ENCODE assay signal across 8 mouse cellular contexts in genomic region chr9:111271434-111272160, GRCm38 (mm10). TPM values are rescaled to one million over a fixed set of nuclear protein-coding genes. Genes with fewer than 3 reads are reported as not detected.
DNase-seq lines count a peak whose midpoint lies in the region; ATAC-seq and TF ChIP-seq lines count a peak whose summit lies in the region.

Gene Mlh1, minus strand, starts transcription at chr9:111271791.
Gene Epm2aip1, plus strand, starts transcription at chr9:111271929.

- H3K27me3 ChIP-seq in ES-Bruce4 (ENCODE audit: control insufficient read depth, insufficient read depth, low read length, poor library complexity, severe bottlenecking): no peaks in the 10 kb centered on the region
- H3K27me3 ChIP-seq in forebrain, embryonic 13.5 days: no peaks in the 10 kb centered on the region
- H3K27me3 ChIP-seq in liver, postnatal 0 days (ENCODE audit: insufficient read depth, low read length): no peaks in the 10 kb centered on the region
- H3K27me3 ChIP-seq in neural tube, embryonic 14.5 days (ENCODE audit: control insufficient read depth, insufficient read depth, low read length): no peaks in the 10 kb centered on the region

- peaks cover 28% of the 10 kb centered on the region for H3K36me3 ChIP-seq in ES-Bruce4 (ENCODE audit: control insufficient read depth, insufficient read depth, low read length, poor library complexity, severe bottlenecking)
- H3K36me3 ChIP-seq in forebrain, embryonic 13.5 days (ENCODE audit: poor library complexity, severe bottlenecking): peaks cover 25% of the 10 kb centered on the region
- H3K36me3 ChIP-seq in liver, postnatal 0 days (replicated peaks; ENCODE audit: insufficient read depth, low read length): peaks cover 26% of the 10 kb centered on the region
- peaks cover 4% of the 10 kb centered on the region; the same call in 1 of the 2 replicates for H3K36me3 ChIP-seq in neural tube, embryonic 14.5 days (ENCODE audit: control insufficient read depth, insufficient read depth, low read length)

- H3K4me2 ChIP-seq in forebrain, embryonic 13.5 days: peak within 1 kb of the TSS; percentile 96
- H3K4me2 ChIP-seq in liver, postnatal 0 days (ENCODE audit: low read depth, low read length): peak within 1 kb of the TSS; percentile 82
- H3K4me2 ChIP-seq in neural tube, embryonic 14.5 days (ENCODE audit: low read depth, low read length): peak within 1 kb of the TSS; percentile 79

- no peak for TF ChIP-seq CTCF in ES-Bruce4 (IDR thresholded peaks at IDR 0.05; ENCODE audit: low read depth, low read length)
- TF ChIP-seq CTCF in liver, postnatal 0 days (IDR thresholded peaks at IDR 0.05; ENCODE audit: low read depth): 0 out of 2 replicates have a peak, but pooled peaks have one; percentile 14

- no peaks in the 10 kb centered on the region for H3K4me1 ChIP-seq in ES-Bruce4 (ENCODE audit: control insufficient read depth, insufficient read depth, low read length)
- H3K4me1 ChIP-seq in forebrain, embryonic 13.5 days: peaks cover 53% of the 10 kb centered on the region
- peaks cover 35% of the 10 kb centered on the region for H3K4me1 ChIP-seq in liver, postnatal 0 days (ENCODE audit: insufficient read depth)
- peaks cover 45% of the 10 kb centered on the region for H3K4me1 ChIP-seq in neural tube, embryonic 14.5 days (ENCODE audit: control insufficient read depth, insufficient read depth, low read length)

- intact Hi-C loops in heart, postnatal 10 days (cut with DNase I): no loop called here

- H3K27ac ChIP-seq in ES-Bruce4 (ENCODE audit: insufficient read depth, low read length): peak within 1 kb of the TSS; percentile 71
- H3K27ac ChIP-seq in forebrain, embryonic 13.5 days: peak within 1 kb of the TSS; percentile 93
- H3K27ac ChIP-seq in liver, postnatal 0 days (ENCODE audit: low read depth): peak within 1 kb of the TSS; percentile 94
- peak within 1 kb of the TSS; percentile 93 for H3K27ac ChIP-seq in neural tube, embryonic 14.5 days (ENCODE audit: low read depth, low read length)

- peak; percentile 56 for TF ChIP-seq POLR2A in ES-Bruce4 (IDR thresholded peaks at IDR 0.05; ENCODE audit: insufficient read depth, low read length)

- H3K4me3 ChIP-seq in ES-Bruce4 (ENCODE audit: low read depth, low read length): peak within 1 kb of the TSS; percentile 83
- peak within 1 kb of the TSS; percentile 93 for H3K4me3 ChIP-seq in forebrain, embryonic 13.5 days
- H3K4me3 ChIP-seq in liver, postnatal 0 days (ENCODE audit: low read depth, low read length): peak within 1 kb of the TSS; percentile 79
- H3K4me3 ChIP-seq in neural tube, embryonic 14.5 days (ENCODE audit: low read depth, low read length): peak within 1 kb of the TSS; percentile 87

- peak; percentile 100 for DNase-seq in heart, postnatal 10 days
- peak; percentile 99 for DNase-seq in large intestine, adult 2 months (ENCODE audit: low read depth, low spot score)
- peak; percentile 98 for DNase-seq in liver, postnatal 0 days
- DNase-seq in testis, postnatal 10 days (ENCODE audit: low spot score): peak; percentile 99

- ATAC-seq in cerebellum, adult (ENCODE audit: insufficient number of reproducible peaks, low FRiP score, low TSS enrichment): peak; percentile 99
- ATAC-seq in forebrain, embryonic 13.5 days: peak; percentile 100
- ATAC-seq in liver, postnatal 0 days: peak; percentile 96
- peak; percentile 99 for ATAC-seq in neural tube, embryonic 14.5 days (ENCODE audit: low read depth)

- WGBS in forebrain, embryonic 13.5 days: 0% methylated on average over 64 of the region's 64 CpGs
- WGBS in large intestine, adult 2 months: under 1% methylated on average over 64 of the region's 64 CpGs
- under 1% methylated on average over 61 of the region's 64 CpGs for WGBS in liver, postnatal 0 days (ENCODE audit: insufficient replicate concordance)
- under 1% methylated on average over 64 of the region's 64 CpGs for WGBS in neural tube, embryonic 14.5 days

- TF ChIP-seq EP300 in ES-Bruce4 (IDR thresholded peaks at IDR 0.05; ENCODE audit: insufficient read depth, low read depth, low read length): no peak
- no peak for TF ChIP-seq EP300 in liver, postnatal 0 days (IDR thresholded peaks at IDR 0.05; ENCODE audit: low read depth)

- peaks cover 9% of the 10 kb centered on the region for H3K9me3 ChIP-seq in ES-Bruce4 (replicated peaks; ENCODE audit: control insufficient read depth, insufficient read depth, low read length, poor library complexity, severe bottlenecking)
- no peaks in the 10 kb centered on the region for H3K9me3 ChIP-seq in forebrain, embryonic 13.5 days (replicated peaks)
- H3K9me3 ChIP-seq in liver, postnatal 0 days (ENCODE audit: low read length): no peaks in the 10 kb centered on the region
- H3K9me3 ChIP-seq in neural tube, embryonic 14.5 days (ENCODE audit: control insufficient read depth, low read length): no peaks in the 10 kb centered on the region

- H3K9ac ChIP-seq in ES-Bruce4 (ENCODE audit: low read depth, poor library complexity, severe bottlenecking): peak within 1 kb of the TSS; percentile 85
- H3K9ac ChIP-seq in forebrain, embryonic 13.5 days: peak within 1 kb of the TSS; percentile 96
- peak within 1 kb of the TSS; percentile 87 for H3K9ac ChIP-seq in liver, postnatal 0 days (replicated peaks)
- H3K9ac ChIP-seq in neural tube, embryonic 14.5 days (replicated peaks; ENCODE audit: low read depth, low read length): peak within 1 kb of the TSS; percentile 85

RNA-seq across cellular contexts. Expression of gene Mlh1, which starts in this region (rescaled TPM):
- polyA plus RNA-seq in ES-Bruce4 (2011; ENCODE audit: insufficient read depth, insufficient read length, low read depth, missing spikeins): 73.9 and 81.9 TPM in 2 replicates
- 35.1 and 41.0 TPM in 2 replicates for polyA plus RNA-seq in forebrain, embryonic 13.5 days (2015; fragmentation: Nextera tagmentation; extraction: Ambion mirVana)
- total RNA-seq in heart, postnatal 10 days (2021): 10 to 100 TPM; 15.2 to 17.2 TPM
- 10.5 and 17.2 TPM in 2 replicates for polyA plus RNA-seq in large intestine, adult 2 months (2012; rRNA removed)
- polyA plus RNA-seq in liver, postnatal 0 days (2015; fragmentation: Nextera tagmentation; extraction: Ambion mirVana): 9.8 and 10.1 TPM in 2 replicates
- polyA plus RNA-seq in neural tube, embryonic 14.5 days (2014; fragmentation: Nextera tagmentation; extraction: Ambion mirVana): 26.5 and 33.8 TPM in 2 replicates

RNA-seq across cellular contexts. Expression of gene Epm2aip1, which starts in this region (rescaled TPM):
- 20.1 and 20.2 TPM in 2 replicates for polyA plus RNA-seq in ES-Bruce4 (2011; ENCODE audit: insufficient read depth, insufficient read length, low read depth, missing spikeins)
- polyA plus RNA-seq in forebrain, embryonic 13.5 days (2015; fragmentation: Nextera tagmentation; extraction: Ambion mirVana): 34.0 and 40.4 TPM in 2 replicates
- 10 to 100 TPM; 31.1 to 34.0 TPM for total RNA-seq in heart, postnatal 10 days (2021)
- 5.3 and 7.0 TPM in 2 replicates for polyA plus RNA-seq in large intestine, adult 2 months (2012; rRNA removed)
- polyA plus RNA-seq in liver, postnatal 0 days (2015; fragmentation: Nextera tagmentation; extraction: Ambion mirVana): 4.4 and 5.2 TPM in 2 replicates
- 88.9 and 91.3 TPM in 2 replicates for polyA plus RNA-seq in neural tube, embryonic 14.5 days (2014; fragmentation: Nextera tagmentation; extraction: Ambion mirVana)

Comparison
In these comparisons a context has a peak if more than half of its experiments do, and no peak if none do; other contexts are left out.
1. Peak in every context shown above with its lines: DNase-seq, ATAC-seq, H3K4me3 ChIP-seq and H3K27ac ChIP-seq.